Mouse (Mus musculus): ENCODE results near the gene Tufm. TPM values are rescaled to one million over a fixed set of nuclear protein-coding genes. Genes with fewer than 3 reads are reported as not detected.

Tufm gene
- polyA plus RNA-seq, 1 experiment from 2014 or later: 178 TPM

DNA sequence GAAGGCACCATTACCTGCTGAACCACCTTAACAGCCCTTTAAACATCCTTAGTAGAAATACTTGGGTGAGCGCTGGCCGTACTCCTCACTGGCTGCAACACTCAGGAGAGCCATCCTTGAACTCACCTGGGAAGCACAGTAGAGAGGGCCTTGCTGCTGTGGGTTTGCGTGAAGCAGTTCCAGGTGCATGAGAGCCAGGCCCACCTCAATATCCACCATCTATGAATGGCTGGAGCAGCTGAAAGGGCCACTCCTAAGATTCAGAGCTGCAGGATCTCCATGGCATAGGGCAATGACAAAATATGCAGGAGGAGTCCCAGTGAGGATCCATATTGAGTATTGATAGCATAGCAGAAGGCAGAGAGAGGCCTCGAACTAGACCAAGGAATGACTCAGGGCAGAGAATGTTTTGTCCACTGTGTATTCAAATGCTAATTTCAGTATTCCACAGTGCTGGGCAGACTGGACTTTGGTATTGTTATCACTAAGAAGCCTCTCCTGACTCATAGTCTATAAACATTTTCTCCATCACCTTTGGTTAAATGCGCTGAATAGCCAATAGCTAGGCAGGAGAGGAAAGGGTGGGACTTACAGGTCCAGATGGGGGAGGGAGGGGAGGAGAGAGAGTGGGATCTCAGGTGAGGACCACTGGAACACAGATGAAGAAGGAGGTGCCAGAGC is 31.2 kb downstream of the Tufm start:
- Histone ChIP-seq H3K27me3 (ENCODE audit: low read depth, poor library complexity, severe bottlenecking) (no peaks in the 10 kb centered on the region), H3K36me3 (no peaks in the 10 kb centered on the region), H3K4me3 (no peak overlapping the region), H3K27ac (replicated peaks) (no peak overlapping the region), H3K4me1 (peaks cover 6% of the 10 kb centered on the region), H3K9me3 (replicated peaks) (no peaks in the 10 kb centered on the region)
- no peak for DNase-seq (ENCODE audit: low spot score)
- WGBS: 82% methylated on average over 5 of the region's 5 CpGs

DNA sequence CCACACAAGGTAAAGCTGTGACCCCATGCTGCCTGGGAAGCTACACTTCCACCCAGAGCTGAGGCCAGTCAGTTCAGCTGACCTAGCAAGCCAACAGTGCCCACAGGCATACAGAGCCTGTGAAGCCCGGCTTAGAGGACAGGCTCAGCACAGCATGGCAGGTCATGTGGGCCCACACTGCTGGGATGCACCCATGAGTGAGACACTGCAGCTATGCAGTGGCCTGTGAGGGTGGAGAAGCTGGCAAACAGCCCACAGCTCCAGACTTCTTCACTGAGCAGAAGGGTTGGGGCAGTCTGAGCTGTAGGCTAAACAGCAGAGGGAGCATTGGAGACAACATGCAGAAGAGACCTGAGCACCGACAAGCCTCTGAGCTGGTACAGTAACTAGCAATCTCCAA is 32.4 kb downstream of the Tufm start:
- 80% methylated on average over 2 of the region's 2 CpGs for WGBS
- Histone ChIP-seq H3K27ac (replicated peaks) (no peak overlapping the region), H3K27me3 (ENCODE audit: low read depth, poor library complexity, severe bottlenecking) (no peaks in the 10 kb centered on the region), H3K36me3 (no peaks in the 10 kb centered on the region), H3K4me1 (peaks cover 6% of the 10 kb centered on the region), H3K9me3 (replicated peaks) (no peaks in the 10 kb centered on the region), H3K4me3 (no peak overlapping the region)
- DNase-seq (ENCODE audit: low spot score): no peak

DNA sequence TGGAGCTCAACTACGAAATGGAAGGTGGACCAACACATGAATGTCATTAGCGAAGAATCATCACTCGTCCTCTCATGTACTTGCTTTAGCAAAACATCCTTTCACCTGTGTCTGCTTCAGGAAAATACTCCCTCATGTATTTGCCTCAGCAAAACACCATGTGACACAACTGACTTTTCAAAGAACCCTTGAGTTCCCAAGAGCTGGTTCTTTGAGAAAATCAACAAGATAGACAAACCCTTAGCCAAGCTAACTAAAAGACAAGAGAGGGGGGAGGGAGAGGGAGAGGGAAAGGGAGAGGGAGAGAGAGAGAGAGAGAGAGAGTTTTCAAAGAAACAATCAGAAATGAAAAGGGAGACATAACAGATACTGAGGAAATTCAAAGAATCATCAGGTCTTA is 36.2 kb downstream of the Tufm start:
- Histone ChIP-seq H3K4me3 (no peak overlapping the region), H3K27me3 (ENCODE audit: low read depth, poor library complexity, severe bottlenecking) (no peaks in the 10 kb centered on the region), H3K9me3 (replicated peaks) (no peaks in the 10 kb centered on the region), H3K27ac (replicated peaks) (no peak overlapping the region), H3K4me1 (peaks cover 7% of the 10 kb centered on the region), H3K36me3 (no peaks in the 10 kb centered on the region)
- 91% methylated on average over 3 of the region's 3 CpGs for WGBS
- no peak for DNase-seq (ENCODE audit: low spot score)

DNA sequence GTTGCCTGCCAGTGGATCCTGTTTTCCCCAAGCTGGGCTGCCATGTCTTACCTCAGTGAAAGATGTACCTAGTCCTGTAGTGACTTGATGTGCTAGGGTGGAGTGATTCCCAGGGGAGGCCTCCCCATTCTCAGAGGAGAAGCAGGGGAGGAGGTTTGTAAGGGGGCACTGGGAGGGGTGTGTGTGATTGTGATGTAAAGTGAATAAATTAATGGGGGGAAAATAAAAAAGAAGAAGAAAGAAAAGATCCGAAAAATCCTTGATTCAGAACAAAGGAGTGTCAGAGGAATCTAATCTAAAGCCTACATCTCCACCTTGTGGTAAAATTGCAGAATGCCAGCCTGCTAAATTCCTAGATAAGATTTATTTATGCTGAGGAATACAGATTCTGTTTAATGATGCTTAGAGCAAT is 41.0 kb downstream of the Tufm start:
- no peaks in the 10 kb centered on the region for H3K36me3 ChIP-seq
- H3K4me3 ChIP-seq: no peak overlapping the region
- H3K27ac ChIP-seq (replicated peaks): peak overlapping the region; percentile 88
- no peaks in the 10 kb centered on the region for H3K27me3 ChIP-seq (ENCODE audit: low read depth, poor library complexity, severe bottlenecking)
- WGBS: 17% methylated on average over 1 of the region's 1 CpGs
- no peaks in the 10 kb centered on the region for H3K9me3 ChIP-seq (replicated peaks)
- DNase-seq (ENCODE audit: low spot score): peak; percentile 49
- H3K4me1 ChIP-seq: peaks cover 3% of the 10 kb centered on the region

DNA sequence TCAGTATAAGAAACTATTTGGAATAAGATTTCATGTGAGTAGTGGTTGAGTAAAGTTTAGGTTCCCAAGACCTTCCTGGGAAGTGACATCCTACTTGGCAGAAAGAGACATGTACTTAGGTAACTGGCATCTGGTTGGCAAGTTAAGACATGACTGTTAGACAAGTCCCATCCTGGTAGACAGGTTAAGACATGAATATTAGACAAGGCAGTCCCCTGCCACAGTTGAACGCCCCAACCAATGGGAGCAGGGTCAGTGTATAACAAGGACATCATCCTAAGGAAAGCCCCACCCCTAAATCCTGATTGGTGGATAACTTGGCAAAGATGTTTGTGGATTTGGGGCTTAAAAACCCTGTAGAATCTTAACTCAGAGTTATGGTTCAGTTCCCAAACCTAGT is 46.3 kb downstream of the Tufm start:
- Histone ChIP-seq H3K27ac (replicated peaks) (no peak overlapping the region), H3K9me3 (replicated peaks) (no peaks in the 10 kb centered on the region), H3K27me3 (ENCODE audit: low read depth, poor library complexity, severe bottlenecking) (peaks cover 30% of the 10 kb centered on the region), H3K4me1 (peaks cover 8% of the 10 kb centered on the region), H3K36me3 (no peaks in the 10 kb centered on the region), H3K4me3 (no peak overlapping the region)
- WGBS: 85% methylated on average over 1 of the region's 1 CpGs
- no peak for DNase-seq (ENCODE audit: low spot score)

DNA sequence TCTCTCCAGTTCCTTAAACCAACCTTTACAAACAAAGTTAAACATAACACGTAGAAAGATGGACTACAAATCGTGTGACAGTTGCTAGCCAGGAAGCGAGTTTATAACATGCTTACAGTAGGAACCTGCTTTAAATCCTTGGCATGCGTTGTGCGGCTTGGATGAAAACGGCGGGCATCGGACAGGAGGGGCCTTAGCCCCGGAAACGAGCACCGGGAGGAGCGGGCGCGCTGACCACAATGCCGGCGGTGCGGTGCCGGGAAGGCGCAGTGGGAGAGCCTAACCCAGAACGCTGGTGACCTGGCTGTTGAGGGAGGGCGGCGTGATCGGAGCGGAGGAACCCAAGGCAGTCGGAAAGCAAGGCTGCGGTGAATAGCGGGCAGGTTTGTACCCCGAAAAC is 48.6 kb downstream of the Tufm start:
- WGBS: 2% methylated on average over 28 of the region's 28 CpGs
- Histone ChIP-seq H3K4me1 (peaks cover 8% of the 10 kb centered on the region), H3K36me3 (no peaks in the 10 kb centered on the region), H3K27ac (replicated peaks) (peak overlapping the region; percentile 81), H3K9me3 (replicated peaks) (no peaks in the 10 kb centered on the region), H3K27me3 (ENCODE audit: low read depth, poor library complexity, severe bottlenecking) (peaks cover 30% of the 10 kb centered on the region), H3K4me3 (peak overlapping the region; percentile 64)
- peak; percentile 57 for DNase-seq (ENCODE audit: low spot score)

DNA sequence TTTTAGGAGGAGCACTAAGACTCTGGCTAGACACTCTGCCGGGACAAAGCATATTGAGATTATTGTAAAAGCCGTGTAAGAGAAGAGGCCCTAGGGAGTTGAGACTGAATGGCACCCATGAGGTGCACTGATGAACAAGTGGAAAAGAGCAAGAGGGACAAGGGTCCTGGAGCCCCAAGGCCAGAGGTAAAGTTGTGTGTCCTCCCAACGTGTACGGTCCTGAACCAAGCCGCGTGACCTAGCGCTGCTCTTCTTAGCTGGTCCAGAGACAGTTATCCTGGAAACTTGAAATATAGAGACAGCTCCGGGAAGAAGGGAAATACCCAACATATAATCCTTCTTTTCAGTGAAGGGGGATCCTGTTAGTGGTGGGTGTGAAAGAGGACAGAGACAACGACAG is 49.3 kb downstream of the Tufm start:
- no peak overlapping the region for H3K27ac ChIP-seq (replicated peaks)

DNA sequence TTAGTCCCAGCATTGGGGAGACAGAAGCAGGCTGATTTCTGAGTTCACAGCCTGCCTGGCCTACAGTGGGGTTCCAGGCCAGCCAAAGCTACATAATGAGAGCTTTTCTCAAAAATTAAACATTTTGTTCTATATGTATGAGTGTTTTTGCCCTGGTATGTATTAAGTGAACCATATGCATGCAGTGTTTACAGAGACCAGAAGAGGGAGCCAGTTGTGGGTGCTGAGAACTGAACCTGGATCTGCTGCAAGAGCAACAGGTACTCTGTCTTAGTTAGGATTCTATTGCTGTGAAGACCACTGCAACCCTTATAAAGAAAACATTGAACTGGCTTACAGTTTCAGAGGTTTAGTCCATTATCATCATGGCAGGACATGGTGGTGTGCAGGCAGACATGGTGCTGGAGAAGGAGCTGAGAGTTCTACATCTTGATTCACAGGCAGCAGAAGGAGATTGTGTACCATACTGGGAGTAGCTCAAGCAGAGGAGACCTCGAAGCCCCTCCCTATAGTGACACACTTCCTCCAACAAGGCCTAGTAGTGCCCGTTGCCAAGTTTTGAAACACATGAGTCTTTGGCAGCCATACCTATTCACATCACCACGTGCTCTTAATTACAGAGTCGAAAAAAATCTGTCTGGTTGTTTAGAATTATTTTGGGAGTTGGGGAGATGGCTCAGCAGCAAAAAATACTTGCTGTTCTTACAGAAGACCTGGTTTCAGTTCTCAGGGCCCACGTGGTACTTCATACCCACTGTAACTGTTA is 50.8 kb downstream of the Tufm start:
- no peak overlapping the region for H3K27ac ChIP-seq (replicated peaks)
- DNase-seq (ENCODE audit: low spot score): no peak
- WGBS: 80% methylated on average over 5 of the region's 5 CpGs
- peaks cover 30% of the 10 kb centered on the region for H3K27me3 ChIP-seq (ENCODE audit: low read depth, poor library complexity, severe bottlenecking)
- no peak overlapping the region for H3K4me3 ChIP-seq
- H3K9me3 ChIP-seq (replicated peaks): no peaks in the 10 kb centered on the region
- peaks cover 8% of the 10 kb centered on the region for H3K4me1 ChIP-seq
- H3K36me3 ChIP-seq: peaks cover 7% of the 10 kb centered on the region; the same call in 1 of the 2 replicates

More for the DNA sequence above, 49.3 kb downstream of the Tufm start:
- 56% methylated on average over 9 of the region's 9 CpGs for WGBS
- Histone ChIP-seq H3K9me3 (replicated peaks) (no peaks in the 10 kb centered on the region), H3K4me3 (peak overlapping the region; percentile 64), H3K36me3 (no peaks in the 10 kb centered on the region), H3K27me3 (ENCODE audit: low read depth, poor library complexity, severe bottlenecking) (peaks cover 30% of the 10 kb centered on the region), H3K4me1 (peaks cover 8% of the 10 kb centered on the region)
- no peak for DNase-seq (ENCODE audit: low spot score)

Other genes with a start within 250 kb of the Tufm start
- gene Sbk1, start 214.7 kb upstream of the Tufm start, polyA plus RNA-seq (2016; fragmentation: Nextera tagmentation; extraction: Ambion mirVana): 91.5 and 129 TPM in 2 replicates
- gene Lat, start 117.8 kb upstream of the Tufm start, polyA plus RNA-seq (2016; fragmentation: Nextera tagmentation; extraction: Ambion mirVana): 1.6 and 2.6 TPM in 2 replicates
- 67.6 and 68.9 TPM in 2 replicates for gene Spns1, start 109.9 kb upstream of the Tufm start, polyA plus RNA-seq (2016; fragmentation: Nextera tagmentation; extraction: Ambion mirVana)
- gene Nfatc2ip, start 90.6 kb upstream of the Tufm start, polyA plus RNA-seq (2016; fragmentation: Nextera tagmentation; extraction: Ambion mirVana): 2.6 and 2.8 TPM in 2 replicates
- 0.07 and 0.16 TPM in 2 replicates for gene Cd19, start 72.5 kb upstream of the Tufm start, polyA plus RNA-seq (2016; fragmentation: Nextera tagmentation; extraction: Ambion mirVana)
- 26.6 and 27.0 TPM in 2 replicates for gene Rabep2, start 58.6 kb upstream of the Tufm start, polyA plus RNA-seq (2016; fragmentation: Nextera tagmentation; extraction: Ambion mirVana)
- gene Atp2a1, start 24.3 kb upstream of the Tufm start, polyA plus RNA-seq (2016; fragmentation: Nextera tagmentation; extraction: Ambion mirVana): 0.16 and 0.28 TPM in 2 replicates
- 54.1 and 58.7 TPM in 2 replicates for gene Sh2b1, start 11.9 kb upstream of the Tufm start, polyA plus RNA-seq (2016; fragmentation: Nextera tagmentation; extraction: Ambion mirVana)
- 44.8 and 50.2 TPM in 2 replicates for gene Atxn2l, start 16.1 kb downstream of the Tufm start, polyA plus RNA-seq (2016; fragmentation: Nextera tagmentation; extraction: Ambion mirVana)
- 206 and 215 TPM in 2 replicates for gene Eif3c, start 79.0 kb downstream of the Tufm start, polyA plus RNA-seq (2016; fragmentation: Nextera tagmentation; extraction: Ambion mirVana)
- 0.41 and 0.58 TPM in 2 replicates for gene Apobr, start 97.6 kb downstream of the Tufm start, polyA plus RNA-seq (2016; fragmentation: Nextera tagmentation; extraction: Ambion mirVana)
- gene Cln3, start 98.5 kb downstream of the Tufm start, polyA plus RNA-seq (2016; fragmentation: Nextera tagmentation; extraction: Ambion mirVana): 23.8 and 32.3 TPM in 2 replicates
- not detected in 2 replicates for gene Il27, start 107.6 kb downstream of the Tufm start, polyA plus RNA-seq (2016; fragmentation: Nextera tagmentation; extraction: Ambion mirVana)
- 1.6 and 3.1 TPM in 2 replicates for gene Nupr1, start 143.5 kb downstream of the Tufm start, polyA plus RNA-seq (2016; fragmentation: Nextera tagmentation; extraction: Ambion mirVana)
- gene Sgf29, start 161.9 kb downstream of the Tufm start, polyA plus RNA-seq (2016; fragmentation: Nextera tagmentation; extraction: Ambion mirVana): 61.9 and 63.5 TPM in 2 replicates
- gene Sult1a1, start 189.1 kb downstream of the Tufm start, polyA plus RNA-seq (2016; fragmentation: Nextera tagmentation; extraction: Ambion mirVana): 0.29 TPM in 1 of 2 replicates, not detected in the other
- 186 and 216 TPM in 2 replicates for gene Bola2, start 208.0 kb downstream of the Tufm start, polyA plus RNA-seq (2016; fragmentation: Nextera tagmentation; extraction: Ambion mirVana)
- 14.1 and 15.5 TPM in 2 replicates for gene Slx1b, start 208.4 kb downstream of the Tufm start, polyA plus RNA-seq (2016; fragmentation: Nextera tagmentation; extraction: Ambion mirVana)
- gene Coro1a, start 220.4 kb downstream of the Tufm start, polyA plus RNA-seq (2016; fragmentation: Nextera tagmentation; extraction: Ambion mirVana): 42.7 and 50.1 TPM in 2 replicates